Mouse (Mus musculus) midbrain, embryonic 16.5 days (tissue): ENCODE measurements around the gene H2afz. TPM values are rescaled to one million over a fixed set of nuclear protein-coding genes. Genes with fewer than 3 reads are reported as not detected.

ENCODE experiments used
- ATAC-seq: fragments of 200-750 bp; cut with Nextera tagmentation; 2 replicates; pipeline ENCODE4 v1.8.0; 2017; ENCODE audit warnings: moderate TSS enrichment
- H3K27ac ChIP-seq: fragments of 300-500 bp; sonication (generic); 2 replicates; pipeline ENCODE4 v1.5.1; 2014; ENCODE audit warnings: mild to moderate bottlenecking, low read length, mixed read lengths
- H3K27me3 ChIP-seq: fragments of 300-500 bp; sonication (generic); 2 replicates; pipeline ENCODE4 v1.6.1; 2014; ENCODE audit warnings: low read depth, low read length, mixed read lengths; ENCODE audit not compliant: control insufficient read depth, insufficient read depth
- H3K36me3 ChIP-seq: fragments of 300-500 bp; sonication (generic); 2 replicates; pipeline ENCODE4 v1.6.1; 2014; ENCODE audit warnings: mild to moderate bottlenecking, low read length, moderate library complexity, mixed read lengths; ENCODE audit not compliant: control insufficient read depth, insufficient read depth
- H3K4me1 ChIP-seq: fragments of 300-500 bp; sonication (generic); 2 replicates; pipeline ENCODE4 v1.6.1; 2014; ENCODE audit warnings: mild to moderate bottlenecking, low read length, mixed read lengths; ENCODE audit not compliant: control insufficient read depth, insufficient read depth
- H3K4me2 ChIP-seq: fragments of 300-500 bp; sonication (generic); 2 replicates; pipeline ENCODE4 v1.6.1; 2014; ENCODE audit warnings: mild to moderate bottlenecking, low read length, mixed read lengths
- H3K4me3 ChIP-seq: fragments of 300-500 bp; sonication (generic); 2 replicates; pipeline ENCODE4 v1.5.1; 2014; ENCODE audit warnings: low read depth, mild to moderate bottlenecking, low read length, moderate library complexity, mixed read lengths
- H3K9ac ChIP-seq: fragments of 300-500 bp; sonication (generic); 2 replicates; pipeline ENCODE4 v1.6.1; 2014; ENCODE audit warnings: low read depth, low read length, mixed read lengths
- H3K9me3 ChIP-seq: fragments of 300-500 bp; sonication (generic); replicated peaks from 2 replicates; pipeline ENCODE4 v1.6.1; 2014; ENCODE audit warnings: mild to moderate bottlenecking, low read length, mixed read lengths; ENCODE audit not compliant: control insufficient read depth, poor library complexity, severe bottlenecking
- WGBS: fragments of 180-500 bp; shearing (Covaris S2); extraction: QIAGEN DNeasy Blood & Tissue Kit; methylation state at CpG from one replicate; pipeline ENCODE4 v1.1.7; 2014; 5-methylcytosine and 5-hydroxymethylcytosine counted together
- polyA plus RNA-seq: library from polyadenylated mRNA; unstranded; fragments of >200 nt; fragmentation: Nextera tagmentation; extraction: Ambion mirVana; gene quantifications from 2 replicates; pipeline ENCODE4 v1.2.1, GENCODE M21; 2015

Gene H2afz
- 652 and 731 TPM in 2 replicates for polyA plus RNA-seq

DNA sequence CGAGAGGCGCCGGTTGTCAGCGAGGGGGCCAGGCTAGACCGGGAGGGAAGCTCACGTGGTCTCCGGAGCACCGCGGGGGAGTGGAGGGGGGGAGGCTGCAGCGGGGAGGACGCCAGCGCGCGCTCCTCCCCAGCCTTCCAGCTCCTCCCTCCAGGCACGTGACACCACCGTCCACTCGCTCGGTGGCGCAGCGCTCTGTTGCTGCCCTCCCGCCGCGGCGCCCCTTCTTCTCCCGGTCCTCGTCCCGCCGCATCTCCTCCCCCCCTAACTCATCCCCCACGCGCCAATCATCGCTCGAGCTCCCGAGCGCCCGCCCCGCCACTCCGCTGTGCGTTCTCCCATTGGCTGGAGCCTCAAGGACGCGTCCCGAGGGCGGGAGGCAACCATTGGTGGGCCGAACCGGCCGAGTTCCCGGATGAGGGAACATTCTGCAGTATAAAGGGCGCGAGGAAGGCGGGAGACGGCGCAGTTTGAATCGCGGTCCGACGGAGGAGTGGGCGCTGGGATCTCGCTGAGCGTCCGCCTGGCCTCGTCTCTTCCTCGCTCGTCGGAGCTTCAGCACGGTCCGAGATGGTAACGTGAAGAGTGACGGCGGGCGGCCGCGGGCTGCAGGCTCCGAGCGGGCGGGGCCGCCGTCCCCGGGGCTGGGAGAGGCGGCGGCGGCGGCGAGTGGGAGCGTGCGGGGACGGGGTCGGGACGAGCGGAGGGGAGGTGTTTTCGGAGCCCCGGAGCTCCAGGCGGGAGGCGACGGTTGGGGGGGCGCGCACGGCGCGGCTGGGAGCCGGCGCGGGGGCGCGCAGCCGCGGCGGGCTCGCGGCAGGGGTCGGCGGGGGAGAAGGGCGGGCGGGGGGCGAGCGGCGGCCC, at the start of gene H2afz:
H2afz (plus strand) TSS at position 364 of the 864 bp plus-strand sequence.
- Histone ChIP-seq H3K4me2 (peak within 1 kb of the TSS; percentile 56), H3K4me1 (peaks cover 20% of the 10 kb centered on the region), H3K9me3 (no peaks in the 10 kb centered on the region), H3K9ac (peak within 1 kb of the TSS; percentile 91), H3K27me3 (no peaks in the 10 kb centered on the region), H3K36me3 (no peaks in the 10 kb centered on the region), H3K4me3 (peak within 1 kb of the TSS; percentile 71), H3K27ac (peak within 1 kb of the TSS; percentile 97)
- 0% methylated on average over 67 of the region's 115 CpGs for WGBS
- ATAC-seq, result peak; percentile 95

DNA sequence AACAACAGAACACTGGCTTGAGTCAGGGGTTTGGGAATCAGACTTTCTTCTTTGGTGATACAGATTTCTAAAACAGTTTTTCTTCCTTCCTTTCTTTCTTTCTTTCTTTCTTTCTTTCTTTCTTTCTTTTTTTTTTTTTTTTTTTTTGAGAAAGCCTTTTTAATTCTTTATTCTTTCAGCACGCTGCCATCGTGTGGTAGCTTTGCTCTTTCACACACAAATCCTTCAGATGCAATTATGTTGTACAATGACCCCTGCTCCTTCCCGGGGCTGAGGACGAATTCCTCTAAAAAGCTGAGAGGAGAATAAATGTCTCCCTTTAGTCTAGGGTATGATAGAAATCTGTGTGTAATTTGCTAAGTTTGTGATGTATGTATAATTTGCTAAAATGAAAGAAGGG, 45.6 kb upstream of the H2afz start:
- Histone ChIP-seq H3K4me2 (no peak overlapping the region), H3K4me3 (no peak overlapping the region), H3K27ac (no peak overlapping the region), H3K9me3 (no peaks in the 10 kb centered on the region), H3K4me1 (no peaks in the 10 kb centered on the region), H3K27me3 (no peaks in the 10 kb centered on the region), H3K9ac (no peak overlapping the region), H3K36me3 (no peaks in the 10 kb centered on the region)
- WGBS, result 6% methylated on average over 4 of the region's 4 CpGs
- ATAC-seq, result no peak

DNA sequence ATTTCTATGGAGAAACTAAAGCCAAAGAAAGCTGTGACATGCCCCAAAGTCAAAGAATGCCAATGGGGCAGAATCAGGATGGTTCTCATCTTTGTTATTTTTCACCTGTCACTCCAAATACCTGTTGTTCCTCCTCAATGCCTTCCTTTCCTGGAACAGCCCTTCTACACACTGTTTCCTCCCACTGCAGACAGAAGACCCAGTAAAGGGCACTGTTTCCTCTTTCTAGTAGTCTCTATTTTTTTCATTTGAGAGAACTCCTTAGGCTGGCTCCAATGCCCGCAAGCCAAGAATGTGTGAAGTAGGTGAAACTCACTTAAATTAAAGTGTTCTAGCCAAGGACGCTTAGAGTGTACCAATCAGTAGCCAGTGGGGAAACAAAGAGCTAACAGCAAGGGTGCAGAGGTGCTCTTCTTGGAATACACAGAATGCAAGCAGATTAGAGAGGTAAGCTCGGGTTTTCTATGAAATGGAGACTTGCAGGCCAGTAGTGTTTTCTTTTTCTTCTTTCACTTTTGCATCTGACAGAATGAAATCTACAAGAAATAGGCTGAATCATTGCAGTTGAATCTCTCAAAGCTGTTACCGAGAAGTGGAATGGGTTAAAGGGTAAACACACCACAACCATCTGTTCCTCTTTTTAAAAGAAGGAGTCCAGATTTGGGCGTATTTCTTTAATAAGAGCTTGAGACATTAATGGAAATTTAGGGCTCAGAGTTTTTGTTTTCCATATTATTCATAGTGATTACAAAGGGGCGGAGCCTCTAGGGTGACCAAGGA, 43.4 kb upstream of the H2afz start:
- no peak overlapping the region for H3K4me3 ChIP-seq
- no peak overlapping the region for H3K27ac ChIP-seq
- no peaks in the 10 kb centered on the region for H3K4me1 ChIP-seq
- ATAC-seq, result no peak
- H3K36me3 ChIP-seq, result no peaks in the 10 kb centered on the region
- H3K27me3 ChIP-seq, result no peaks in the 10 kb centered on the region
- WGBS, result 80% methylated on average over 6 of the region's 6 CpGs
- no peaks in the 10 kb centered on the region for H3K9me3 ChIP-seq
- H3K4me2 ChIP-seq, result no peak overlapping the region
- no peak overlapping the region for H3K9ac ChIP-seq

DNA sequence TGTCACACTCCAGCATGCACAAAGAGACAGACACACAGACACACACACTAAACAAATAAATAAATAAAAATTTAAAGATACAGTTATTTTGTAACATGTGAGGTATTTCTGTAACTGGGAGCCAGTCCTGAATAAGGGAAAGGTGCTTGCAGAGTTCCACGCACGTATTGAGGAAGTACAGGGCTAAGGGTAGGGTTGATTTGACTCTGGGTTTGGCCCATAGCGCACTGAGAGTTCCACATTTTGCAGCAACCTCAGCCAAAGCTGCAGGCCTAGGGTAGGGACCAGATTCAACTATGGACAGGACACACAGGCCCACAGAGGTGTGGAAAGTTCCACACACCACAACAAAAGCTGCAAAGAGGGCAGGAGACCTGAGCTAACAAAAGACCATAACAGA, 41.0 kb upstream of the H2afz start:
- ATAC-seq, result no peak
- Histone ChIP-seq H3K27ac (no peak overlapping the region), H3K4me2 (no peak overlapping the region), H3K9me3 (no peaks in the 10 kb centered on the region), H3K4me1 (no peaks in the 10 kb centered on the region), H3K9ac (no peak overlapping the region), H3K27me3 (no peaks in the 10 kb centered on the region), H3K4me3 (no peak overlapping the region), H3K36me3 (no peaks in the 10 kb centered on the region)
- WGBS, result 95% methylated on average over 3 of the region's 3 CpGs

DNA sequence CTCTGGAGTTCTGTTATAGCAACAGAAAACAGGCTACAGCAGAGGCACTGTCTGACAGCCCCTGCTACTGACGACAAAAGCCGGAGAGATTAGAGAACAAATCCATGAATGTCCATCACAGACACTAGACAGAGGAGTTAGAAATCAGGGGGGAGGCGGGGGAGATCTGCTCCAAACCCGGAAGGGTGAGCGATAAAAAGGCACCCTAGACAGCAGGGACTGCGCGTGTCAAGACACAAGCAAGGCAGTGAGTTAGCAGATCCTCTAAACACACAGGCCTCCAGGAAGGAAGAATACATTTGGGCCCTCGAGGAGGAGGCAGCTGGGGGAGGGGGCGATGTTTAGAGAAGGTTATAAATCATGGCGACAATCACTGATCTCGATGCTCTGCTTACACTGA, 36.6 kb upstream of the H2afz start:
- Histone ChIP-seq H3K27me3 (no peaks in the 10 kb centered on the region), H3K9me3 (no peaks in the 10 kb centered on the region), H3K4me3 (no peak overlapping the region), H3K27ac (no peak overlapping the region), H3K9ac (no peak overlapping the region), H3K4me2 (no peak overlapping the region), H3K36me3 (no peaks in the 10 kb centered on the region), H3K4me1 (no peaks in the 10 kb centered on the region)
- 36% methylated on average over 11 of the region's 11 CpGs for WGBS
- no peak for ATAC-seq

DNA sequence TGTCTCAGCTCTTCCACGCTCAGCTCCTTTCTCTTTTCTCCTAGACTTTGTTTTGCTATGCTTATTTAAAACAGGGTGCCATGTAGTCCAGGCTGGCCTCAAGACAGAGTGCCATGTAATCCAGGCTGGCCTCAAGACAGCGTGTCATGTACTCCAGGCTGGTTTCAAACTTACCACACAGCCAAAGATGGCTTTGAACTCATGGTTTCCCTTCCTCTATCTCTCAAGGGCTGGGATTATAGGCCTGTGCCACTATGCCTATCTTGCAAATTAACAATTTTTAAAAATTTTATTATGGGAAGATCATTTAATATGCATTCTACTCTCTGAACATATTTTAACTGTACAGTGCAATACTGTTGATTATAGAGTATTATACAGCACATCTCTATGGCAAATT, 33.1 kb upstream of the H2afz start:
- no peak overlapping the region for H3K9ac ChIP-seq
- ATAC-seq, result no peak
- H3K36me3 ChIP-seq, result no peaks in the 10 kb centered on the region
- no peaks in the 10 kb centered on the region for H3K9me3 ChIP-seq
- no peaks in the 10 kb centered on the region for H3K4me1 ChIP-seq
- no peak overlapping the region for H3K4me3 ChIP-seq
- 93% methylated on average over 2 of the region's 2 CpGs for whole genome bisulfite sequencing
- no peaks in the 10 kb centered on the region for H3K27me3 ChIP-seq
- H3K27ac ChIP-seq, result no peak overlapping the region
- no peak overlapping the region for H3K4me2 ChIP-seq

DNA sequence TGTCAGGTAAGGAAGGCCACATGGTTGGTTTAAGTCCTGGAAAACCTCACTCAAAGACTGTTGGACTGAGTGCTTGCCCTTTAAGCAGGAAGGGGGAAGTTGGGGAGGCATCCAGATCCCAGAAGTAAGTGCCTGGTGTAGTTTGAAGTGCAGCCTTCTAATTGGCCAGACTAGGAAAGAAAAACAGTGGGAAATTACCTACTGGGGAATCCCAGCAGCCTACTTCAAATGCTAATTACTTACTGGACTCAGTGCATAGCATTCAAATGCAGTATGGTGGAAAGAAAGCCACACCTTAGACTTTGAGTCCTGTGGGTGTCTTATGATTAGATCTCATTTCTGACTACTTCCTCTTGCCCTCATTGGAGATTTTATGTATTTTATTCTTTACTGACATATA, 31.2 kb upstream of the H2afz start:
- Histone ChIP-seq H3K4me3 (no peak overlapping the region), H3K4me2 (no peak overlapping the region), H3K9me3 (no peaks in the 10 kb centered on the region), H3K9ac (no peak overlapping the region), H3K4me1 (no peaks in the 10 kb centered on the region), H3K27ac (no peak overlapping the region), H3K27me3 (no peaks in the 10 kb centered on the region), H3K36me3 (no peaks in the 10 kb centered on the region)
- ATAC-seq, result no peak

DNA sequence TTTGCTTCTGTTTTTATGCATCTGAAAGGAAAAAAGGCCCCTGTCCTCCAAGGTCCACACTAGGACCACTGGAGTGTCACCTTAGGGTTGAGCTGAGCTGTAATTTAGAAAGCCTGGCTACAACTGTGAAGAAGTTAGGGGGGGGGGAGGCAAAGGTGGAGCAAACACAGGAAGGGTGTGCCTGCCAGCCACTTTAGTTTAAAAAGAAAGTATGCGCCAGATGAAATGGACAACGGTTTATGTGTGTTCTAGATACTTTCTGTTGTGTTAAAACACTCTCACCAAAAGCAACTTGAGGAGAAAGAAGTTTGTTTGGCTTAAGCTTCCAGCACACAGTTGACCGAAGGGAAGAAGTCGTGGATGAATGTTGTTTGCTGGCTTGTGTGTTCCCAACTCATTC, 30.6 kb upstream of the H2afz start:
- Histone ChIP-seq H3K9me3 (no peaks in the 10 kb centered on the region), H3K36me3 (no peaks in the 10 kb centered on the region), H3K4me3 (no peak overlapping the region), H3K27me3 (no peaks in the 10 kb centered on the region), H3K27ac (no peak overlapping the region), H3K4me1 (no peaks in the 10 kb centered on the region), H3K9ac (no peak overlapping the region), H3K4me2 (no peak overlapping the region)
- ATAC-seq, result no peak
- WGBS, result 94% methylated on average over 4 of the region's 4 CpGs

DNA sequence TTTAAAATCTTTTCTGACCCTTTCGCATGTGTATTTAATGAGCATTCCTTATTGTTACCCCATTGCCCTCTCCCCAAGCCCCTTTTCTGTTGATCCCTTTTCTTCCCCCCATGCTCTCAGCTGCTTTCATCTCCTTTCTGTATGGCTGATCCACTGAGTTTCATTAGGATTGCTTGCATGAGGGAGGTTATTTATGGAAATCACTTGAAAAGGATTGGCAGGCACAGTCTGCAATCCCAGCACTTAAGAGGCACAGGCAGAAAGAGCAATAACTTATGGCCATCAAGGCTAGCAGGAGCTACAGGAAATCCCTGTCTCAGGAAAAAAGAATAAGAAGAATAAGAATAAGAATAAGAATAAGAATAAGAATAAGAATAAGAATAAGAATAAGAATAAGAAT, 27.7 kb upstream of the H2afz start:
- ATAC-seq, result no peak

More for the DNA sequence above, 27.7 kb upstream of the H2afz start:
- Histone ChIP-seq H3K36me3 (no peaks in the 10 kb centered on the region), H3K27me3 (no peaks in the 10 kb centered on the region), H3K4me1 (no peaks in the 10 kb centered on the region), H3K9ac (no peak overlapping the region), H3K27ac (no peak overlapping the region), H3K9me3 (no peaks in the 10 kb centered on the region), H3K4me2 (no peak overlapping the region), H3K4me3 (no peak overlapping the region)
- WGBS, result 52% methylated on average over 1 of the region's 1 CpGs
